Mouse (Mus musculus) kidney, postnatal 0 days (tissue): ENCODE measurements at regions not wholly inside any gene's neighbourhood (a gene's known extent, or its start where the extent isn't known, plus 50 kb on each side); places are given as distances from the start of the nearest gene placed in this dataset.

Experiments used
- ATAC-seq: fragments of 200-750 bp; cut with Nextera tagmentation; replicated peaks from 2 replicates; pipeline ENCODE4 v1.8.0; 2017; ENCODE audit warnings: low read depth, moderate number of reproducible peaks, moderate TSS enrichment, moderate library complexity; ENCODE audit not compliant: low FRiP score
- DNase-seq: peaks from one replicate; pipeline ENCODE4 v3.0.0-alpha.2; 2016; ENCODE audit warnings: low spot score
- H3K27ac ChIP-seq: fragments of 300-500 bp; sonication (generic); 2 replicates; pipeline ENCODE4 v1.5.1; 2014; ENCODE audit warnings: mild to moderate bottlenecking
- H3K27me3 ChIP-seq: fragments of 300-500 bp; sonication (generic); 2 replicates; pipeline ENCODE4 v1.6.1; 2014; ENCODE audit warnings: low read length, mixed read lengths; ENCODE audit not compliant: insufficient read depth
- H3K36me3 ChIP-seq: fragments of 300-500 bp; sonication (generic); 2 replicates; pipeline ENCODE4 v1.6.1; 2014; ENCODE audit warnings: low read length, mixed read lengths; ENCODE audit not compliant: insufficient read depth
- H3K4me1 ChIP-seq: fragments of 300-500 bp; sonication (generic); replicated peaks from 2 replicates; pipeline ENCODE4 v1.6.1; 2014; ENCODE audit warnings: antibody characterized with exemption, low read length, mixed read lengths; ENCODE audit not compliant: insufficient read depth
- H3K4me2 ChIP-seq: fragments of 300-500 bp; sonication (generic); 2 replicates; pipeline ENCODE4 v1.6.1; 2014; ENCODE audit warnings: mild to moderate bottlenecking, low read length, moderate library complexity, mixed read lengths
- H3K4me3 ChIP-seq: fragments of 300-500 bp; sonication (generic); replicated peaks from 2 replicates; pipeline ENCODE4 v1.5.1; 2014; ENCODE audit warnings: low read depth, low read length
- H3K9ac ChIP-seq: fragments of 300-500 bp; sonication (generic); 2 replicates; pipeline ENCODE4 v1.6.1; 2014; ENCODE audit warnings: low read depth, low read length
- H3K9me3 ChIP-seq: fragments of 300-500 bp; sonication (generic); replicated peaks from 2 replicates; pipeline ENCODE4 v1.6.1; 2016; ENCODE audit warnings: low read length, inconsistent platforms, mixed read lengths
- CTCF ChIP-seq: IDR thresholded peaks from 2 replicates; pipeline ENCODE4 v1.5.1; 2016; ENCODE audit warnings: antibody characterized with exemption, low read depth, mild to moderate bottlenecking, moderate library complexity
- WGBS: fragments of 180-500 bp; shearing (Covaris S2); extraction: QIAGEN DNeasy Blood & Tissue Kit; methylation state at CpG from one replicate; pipeline ENCODE4 v1.1.7; 2014; 5-methylcytosine and 5-hydroxymethylcytosine counted together

- ATAC-seq: peak; percentile 38
Observed at GRCm38 (mm10) chr9:122571402-122572059, 175.6 kb upstream of the Topaz1 start.

GRCm38 (mm10) chr9:122572060-122572835, 174.9 kb upstream of the Topaz1 start:
- Histone ChIP-seq H3K27me3 (peaks cover 75% of the 10 kb centered on the region), H3K36me3 (no peaks in the 10 kb centered on the region), H3K4me1 (peaks cover 19% of the 10 kb centered on the region), H3K9me3 (no peaks in the 10 kb centered on the region), H3K4me3 (peak overlapping the region; percentile 50), H3K9ac (no peak overlapping the region), H3K4me2 (peak overlapping the region; percentile 92), H3K27ac (no peak overlapping the region)
- TF ChIP-seq CTCF: no peak
- peak; percentile 54 for ATAC-seq
- WGBS: under 1% methylated on average over 58 of the region's 68 CpGs
- DNase-seq: peak; percentile 21

More at GRCm38 (mm10) chr9:122571402-122572059, 175.6 kb upstream of the Topaz1 start:
- peaks cover 72% of the 10 kb centered on the region for H3K27me3 ChIP-seq
- H3K4me3 ChIP-seq: peak overlapping the region; percentile 50
- H3K9me3 ChIP-seq: no peaks in the 10 kb centered on the region
- peak overlapping the region; percentile 92 for H3K4me2 ChIP-seq
- TF ChIP-seq CTCF: no peak
- H3K4me1 ChIP-seq: peaks cover 19% of the 10 kb centered on the region
- no peak overlapping the region for H3K27ac ChIP-seq
- under 1% methylated on average over 37 of the region's 37 CpGs for WGBS
- H3K36me3 ChIP-seq: no peaks in the 10 kb centered on the region
- no peak overlapping the region for H3K9ac ChIP-seq
- no peak for DNase-seq

- H3K27me3 ChIP-seq: peaks cover 76% of the 10 kb centered on the region
- H3K36me3 ChIP-seq: no peaks in the 10 kb centered on the region
- H3K4me2 ChIP-seq: peak overlapping the region; percentile 92
- DNase-seq (no peak), ATAC-seq (no peak)
- no peak overlapping the region for H3K27ac ChIP-seq
- 2% methylated on average over 13 of the region's 13 CpGs for WGBS
- no peak for TF ChIP-seq CTCF
- peak overlapping the region; percentile 50 for H3K4me3 ChIP-seq
- no peaks in the 10 kb centered on the region for H3K9me3 ChIP-seq
- H3K4me1 ChIP-seq: peaks cover 19% of the 10 kb centered on the region
- no peak overlapping the region for H3K9ac ChIP-seq
Observed at GRCm38 (mm10) chr9:122572836-122573267, 174.3 kb upstream of the Topaz1 start.

GRCm38 (mm10) chr9:122585228-122585627, 161.9 kb upstream of the Topaz1 start:
- no peak for DNase-seq
- H3K27me3 ChIP-seq: no peaks in the 10 kb centered on the region

GRCm38 (mm10) chr9:122586421-122586820, 160.7 kb upstream of the Topaz1 start:
- no peak for ATAC-seq
- no peaks in the 10 kb centered on the region for H3K4me1 ChIP-seq
- H3K27me3 ChIP-seq: no peaks in the 10 kb centered on the region

More at GRCm38 (mm10) chr9:122585228-122585627, 161.9 kb upstream of the Topaz1 start:
- H3K36me3 ChIP-seq: no peaks in the 10 kb centered on the region
- H3K4me3 ChIP-seq: no peak overlapping the region
- no peaks in the 10 kb centered on the region for H3K9me3 ChIP-seq
- H3K4me2 ChIP-seq: no peak overlapping the region
- no peaks in the 10 kb centered on the region for H3K4me1 ChIP-seq
- no peak overlapping the region for H3K9ac ChIP-seq
- H3K27ac ChIP-seq: no peak overlapping the region
- TF ChIP-seq CTCF: no peak
- no peak for ATAC-seq
- WGBS: 44% methylated on average over 8 of the region's 8 CpGs

GRCm38 (mm10) chr9:122586986-122587385, 160.2 kb upstream of the Topaz1 start:
- no peaks in the 10 kb centered on the region for H3K4me1 ChIP-seq
- no peaks in the 10 kb centered on the region for H3K36me3 ChIP-seq
- H3K9me3 ChIP-seq: no peaks in the 10 kb centered on the region
- WGBS: 68% methylated on average over 5 of the region's 5 CpGs
- no peaks in the 10 kb centered on the region for H3K27me3 ChIP-seq
- H3K27ac ChIP-seq: no peak overlapping the region
- no peak overlapping the region for H3K4me2 ChIP-seq
- ATAC-seq (no peak), DNase-seq (no peak)
- H3K9ac ChIP-seq: no peak overlapping the region
- TF ChIP-seq CTCF: no peak
- no peak overlapping the region for H3K4me3 ChIP-seq

More at GRCm38 (mm10) chr9:122586421-122586820, 160.7 kb upstream of the Topaz1 start:
- WGBS: 75% methylated on average over 6 of the region's 6 CpGs
- no peak overlapping the region for H3K4me2 ChIP-seq
- H3K4me3 ChIP-seq: no peak overlapping the region
- H3K27ac ChIP-seq: no peak overlapping the region
- no peak for TF ChIP-seq CTCF
- DNase-seq: no peak
- H3K9ac ChIP-seq: no peak overlapping the region
- H3K36me3 ChIP-seq: no peaks in the 10 kb centered on the region
- no peaks in the 10 kb centered on the region for H3K9me3 ChIP-seq
